Mouse (Mus musculus) heart, postnatal 0 days (tissue): ENCODE measurements at regions not wholly inside any gene's neighbourhood (a gene's known extent, or its start where the extent isn't known, plus 50 kb on each side); places are given as distances from the start of the nearest gene placed in this dataset.

Experiments used
- CTCF ChIP-seq: IDR thresholded peaks from 2 replicates; pipeline ENCODE4 v1.5.1; 2016; ENCODE audit warnings: antibody characterized with exemption, control low read depth, low read depth
- EP300 ChIP-seq: IDR thresholded peaks from 2 replicates; pipeline ENCODE4 v1.6.1; 2016; ENCODE audit warnings: antibody characterized with exemption, low read depth

- TF ChIP-seq CTCF (no peak), EP300 (no peak)
Measured at GRCm38 (mm10) chr16:21327969-21328368, 94.9 kb upstream of the Vps8 start.
